Mouse (Mus musculus) heart, postnatal 10 days (tissue): ENCODE data around the gene Olfr224. TPM values are rescaled to one million over a fixed set of nuclear protein-coding genes. Genes with fewer than 3 reads are reported as not detected.
"Not testable (repeated sequence)": the region's sequence is repeated elsewhere in the genome, so short reads cannot be mapped to it uniquely, and the experiment has no call there.

Source experiments
- DNase-seq, 2 experiments: peaks; one replicate each; pipeline ENCODE4 v3.0.0; 2021
- intact Hi-C: fragments of 180-260 bp; cut with DNase I; formaldehyde crosslinking; loops from one replicate; pipeline ENCODE4 v1.15.1; 2025
- total RNA-seq, 2 experiments: library from RNA; stranded (reverse); gene quantifications; 2 replicates each; pipeline ENCODE4 v1.2.3; 2021

Olfr224 gene
- total RNA-seq, 2 experiments from 2014 or later: not detected

GRCm38 (mm10) chr11:58534736-58535135, 35.6 kb downstream of the Olfr224 start, which contains the start of gene Olfr330:
TSS of gene Olfr330 (minus strand) at chr11:58534836.
- DNase-seq, intact Hi-C loops: not testable (repeated sequence)

- DNase-seq: peak; percentile 4 to 8
- intact Hi-C loops: not testable (repeated sequence)
Measured at GRCm38 (mm10) chr11:58519756-58520155, 50.6 kb downstream of the Olfr224 start.

DNA sequence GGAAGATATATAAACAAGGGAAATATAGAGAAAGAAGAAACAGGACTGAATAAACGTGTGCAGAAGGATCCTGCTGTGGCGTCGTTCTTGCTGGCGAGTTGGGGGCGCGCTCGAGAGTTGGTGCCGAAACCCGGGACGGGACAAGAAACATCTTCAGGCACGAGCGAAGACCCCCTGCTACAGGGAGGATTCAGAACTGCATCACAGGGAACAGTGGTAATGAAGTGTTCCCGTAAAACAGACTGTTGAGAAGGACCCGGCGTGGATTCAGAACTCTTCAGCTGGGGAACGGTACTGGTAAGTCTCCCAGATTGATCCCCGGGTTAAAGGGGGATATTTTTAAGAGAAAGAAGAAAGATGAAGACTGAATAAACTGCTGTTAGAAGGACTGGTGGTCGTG, 51.4 kb downstream of the Olfr224 start:
- DNase-seq: peak; percentile 39 to 59
- intact Hi-C loops: not testable (repeated sequence)

Other genes starting within 250 kb of the Olfr224 start
- gene Zfp672, start 240.2 kb downstream of the Olfr224 start, total RNA-seq: 10 to 100 TPM; 48.5 to 51.4 TPM
- 10 to 100 TPM; 44.3 to 44.8 TPM for gene Sh3bp5l, start 239.8 kb downstream of the Olfr224 start, total RNA-seq
- gene Lypd8, start 191.5 kb downstream of the Olfr224 start, total RNA-seq: under 1 TPM in 1 of 2 experiments, not detected in 1; 0.22 TPM
- not detected for gene 1810065E05Rik, start 149.4 kb downstream of the Olfr224 start, total RNA-seq
- gene Gm12253, start 138.0 kb downstream of the Olfr224 start, total RNA-seq: not detected
- gene Lypd9, start 117.6 kb downstream of the Olfr224 start, total RNA-seq: not detected
- gene Olfr30, start 108.3 kb downstream of the Olfr224 start, total RNA-seq: not detected
- not detected for gene Olfr332, start 78.0 kb downstream of the Olfr224 start, total RNA-seq
- gene Olfr331, start 68.0 kb downstream of the Olfr224 start, total RNA-seq: not detected
- gene Olfr330, start 35.7 kb downstream of the Olfr224 start, total RNA-seq: not detected
- not detected for gene Olfr329-ps, start 24.1 kb downstream of the Olfr224 start, total RNA-seq
- under 1 TPM in 1 of 2 experiments, not detected in 1; 0.07 TPM for gene Olfr328, start 14.9 kb downstream of the Olfr224 start, total RNA-seq
- not detected for gene Olfr325, start 7.2 kb upstream of the Olfr224 start, total RNA-seq
- gene Olfr324, start 24.6 kb upstream of the Olfr224 start, total RNA-seq: not detected
- under 1 TPM; 0.52 to 0.79 TPM for gene 2210407C18Rik, start 45.5 kb upstream of the Olfr224 start, total RNA-seq
- gene Olfr323, start 59.9 kb upstream of the Olfr224 start, total RNA-seq: not detected
- under 1 TPM in 1 of 2 experiments, not detected in 1; 0.12 TPM for gene Trim58, start 69.9 kb upstream of the Olfr224 start, total RNA-seq
- not detected for gene Olfr322, start 88.2 kb upstream of the Olfr224 start, total RNA-seq
- gene Olfr320, start 110.5 kb upstream of the Olfr224 start, total RNA-seq: not detected
- gene Olfr319, start 128.6 kb upstream of the Olfr224 start, total RNA-seq: not detected
- not detected for gene Olfr318, start 153.5 kb upstream of the Olfr224 start, total RNA-seq
- gene Olfr317, start 168.7 kb upstream of the Olfr224 start, total RNA-seq: not detected
- not detected for gene Olfr316, start 182.2 kb upstream of the Olfr224 start, total RNA-seq
- not detected for gene Olfr315, start 202.6 kb upstream of the Olfr224 start, total RNA-seq
- gene Olfr314, start 212.4 kb upstream of the Olfr224 start, total RNA-seq: not detected
- under 1 TPM in 1 of 2 experiments, not detected in 1; 0.67 TPM for gene Fam183b, start 231.4 kb upstream of the Olfr224 start, total RNA-seq
- gene Olfr313, start 244.4 kb upstream of the Olfr224 start, total RNA-seq: not detected